Mouse (Mus musculus) liver, embryonic 15.5 days (tissue): ENCODE measurements at regions not wholly inside any gene's neighbourhood (a gene's known extent, or its start where the extent isn't known, plus 50 kb on each side); places are given as distances from the start of the nearest gene placed in this dataset.

ENCODE experiments used
- ATAC-seq: fragments of 200-750 bp; cut with Nextera tagmentation; 2 replicates; pipeline ENCODE4 v1.8.0; 2017; ENCODE audit warnings: moderate number of reproducible peaks, mild to moderate bottlenecking, moderate library complexity; ENCODE audit not compliant: insufficient read depth
- H3K27ac ChIP-seq: fragments of 300-500 bp; sonication (generic); replicated peaks from 2 replicates; pipeline ENCODE4 v1.5.1; 2015; ENCODE audit warnings: mild to moderate bottlenecking, inconsistent platforms
- H3K27me3 ChIP-seq: fragments of 300-500 bp; sonication (generic); 2 replicates; pipeline ENCODE4 v1.6.1; 2015; ENCODE audit warnings: mild to moderate bottlenecking, inconsistent platforms
- H3K36me3 ChIP-seq: fragments of 300-500 bp; sonication (generic); replicated peaks from 2 replicates; pipeline ENCODE4 v1.6.1; 2015; ENCODE audit warnings: moderate library complexity, mild to moderate bottlenecking, inconsistent platforms
- H3K4me1 ChIP-seq: fragments of 300-500 bp; sonication (generic); replicated peaks from 2 replicates; pipeline ENCODE4 v1.6.1; 2015; ENCODE audit warnings: inconsistent platforms
- H3K4me2 ChIP-seq: fragments of 300-500 bp; sonication (generic); 2 replicates; pipeline ENCODE4 v1.6.1; 2015; ENCODE audit warnings: moderate library complexity, mild to moderate bottlenecking, inconsistent platforms
- H3K4me3 ChIP-seq: fragments of 300-500 bp; sonication (generic); replicated peaks from 2 replicates; pipeline ENCODE4 v1.5.1; 2015; ENCODE audit warnings: mild to moderate bottlenecking, inconsistent platforms
- H3K9ac ChIP-seq: fragments of 300-500 bp; sonication (generic); 2 replicates; pipeline ENCODE4 v1.6.1; 2015; ENCODE audit warnings: moderate library complexity, mild to moderate bottlenecking, inconsistent platforms
- H3K9me3 ChIP-seq: fragments of 300-500 bp; sonication (generic); replicated peaks from 2 replicates; pipeline ENCODE4 v1.6.1; 2016; ENCODE audit warnings: inconsistent platforms
- WGBS: fragments of 180-500 bp; shearing (Covaris S2); methylation state at CpG from one replicate; pipeline ENCODE4 v1.1.7; 2015; ENCODE audit warnings: mixed read lengths; ENCODE audit not compliant: insufficient replicate concordance; 5-methylcytosine and 5-hydroxymethylcytosine counted together

DNA sequence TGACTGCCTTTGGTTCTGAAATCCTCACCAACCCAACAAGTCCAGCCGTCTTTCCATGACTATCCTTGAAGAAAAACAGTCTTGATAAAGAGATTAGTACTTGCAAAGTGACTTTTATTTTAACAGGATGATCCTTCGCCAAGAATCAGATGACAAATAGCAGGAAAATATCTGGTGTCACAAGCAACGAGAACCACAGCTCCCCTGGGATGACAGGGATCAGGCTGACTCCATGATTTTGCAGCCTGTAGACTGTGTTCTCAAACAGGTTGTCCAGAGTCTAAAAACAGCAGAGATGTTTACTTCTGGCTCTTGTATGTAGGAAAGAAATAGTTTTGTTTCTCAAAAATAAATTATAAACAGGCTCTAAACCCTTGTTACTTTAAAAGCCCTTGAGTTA, 63.3 kb downstream of the Tmem18 start:
- no peaks in the 10 kb centered on the region for H3K27me3 ChIP-seq
- ATAC-seq, result no peak
- H3K4me2 ChIP-seq, result no peak overlapping the region
- 52% methylated on average over 3 of the region's 3 CpGs for WGBS
- no peak overlapping the region for H3K27ac ChIP-seq
- H3K9me3 ChIP-seq, result no peaks in the 10 kb centered on the region
- H3K4me3 ChIP-seq, result no peak overlapping the region
- H3K4me1 ChIP-seq, result no peaks in the 10 kb centered on the region
- no peaks in the 10 kb centered on the region for H3K36me3 ChIP-seq
- H3K9ac ChIP-seq, result no peak overlapping the region

DNA sequence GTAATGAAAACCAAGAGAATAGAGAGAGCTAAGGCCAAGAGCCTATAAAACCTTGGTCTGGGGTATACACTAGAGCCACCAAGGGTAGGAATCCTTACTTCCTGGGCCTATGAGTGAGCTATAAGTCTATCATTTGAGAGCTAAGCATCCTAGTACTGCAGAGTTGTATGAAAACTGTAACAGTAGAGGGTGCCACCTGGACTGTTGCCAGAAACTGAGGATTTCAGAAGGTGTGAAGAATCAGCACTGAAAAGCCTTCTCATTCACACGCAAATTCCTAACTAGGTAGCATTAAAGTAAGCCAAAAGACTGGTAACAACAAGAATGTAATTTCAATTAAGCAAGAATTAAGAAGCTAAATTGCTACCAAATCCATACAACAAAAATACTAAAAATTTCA, 67.3 kb downstream of the Tmem18 start:
- no peak overlapping the region for H3K4me3 ChIP-seq
- no peak overlapping the region for H3K4me2 ChIP-seq
- no peak overlapping the region for H3K27ac ChIP-seq
- H3K9ac ChIP-seq, result no peak overlapping the region
- no peaks in the 10 kb centered on the region for H3K36me3 ChIP-seq
- no peaks in the 10 kb centered on the region for H3K9me3 ChIP-seq
- H3K27me3 ChIP-seq, result no peaks in the 10 kb centered on the region
- 58% methylated on average over 1 of the region's 1 CpGs for WGBS
- ATAC-seq, result no peak
- peaks cover 10% of the 10 kb centered on the region; the same call in 1 of the 2 replicates for H3K4me1 ChIP-seq

DNA sequence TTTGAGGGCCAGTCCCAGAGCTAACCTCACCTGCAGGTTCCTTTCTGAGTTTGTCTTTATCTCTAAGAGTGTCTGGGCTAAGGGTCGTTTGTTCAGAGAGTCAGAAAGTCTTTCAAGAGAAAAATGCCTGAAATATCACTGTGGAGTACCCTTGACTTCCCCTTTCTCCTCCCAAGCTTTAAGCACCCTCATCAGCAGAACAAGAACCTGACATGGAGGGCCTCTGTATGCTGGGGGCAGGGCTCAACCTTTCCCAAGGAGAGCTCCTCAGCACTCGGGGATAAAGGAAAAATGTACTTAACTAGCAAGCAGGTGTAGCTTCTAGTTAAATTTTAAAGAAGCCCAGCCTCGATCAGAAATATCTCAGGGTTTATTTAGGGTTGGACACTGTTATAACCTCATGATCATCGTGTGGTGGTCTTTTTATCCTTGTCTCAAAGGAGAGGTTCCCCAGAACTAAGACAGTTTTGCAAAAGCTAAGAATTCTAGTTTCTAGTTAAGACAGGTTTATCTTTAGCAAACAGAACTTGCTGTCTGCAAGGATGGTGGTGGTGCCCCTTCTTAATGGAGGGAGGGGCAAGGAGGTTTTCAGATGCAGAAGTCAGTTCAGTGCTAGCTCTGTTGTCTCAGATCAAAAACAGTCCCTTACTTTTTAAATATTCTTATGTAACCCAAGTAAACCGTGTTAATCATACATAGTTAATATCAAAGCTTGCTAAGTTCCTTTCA, 70.3 kb downstream of the Tmem18 start:
- peak; percentile 81 for ATAC-seq
- 22% methylated on average over 5 of the region's 5 CpGs for WGBS
- Histone ChIP-seq H3K36me3 (no peaks in the 10 kb centered on the region), H3K4me3 (no peak overlapping the region), H3K27ac (peak overlapping the region; percentile 35), H3K9ac (no peak overlapping the region), H3K9me3 (no peaks in the 10 kb centered on the region), H3K27me3 (no peaks in the 10 kb centered on the region), H3K4me2 (peak overlapping the region; percentile 11; the same call in 1 of the 2 replicates), H3K4me1 (peaks cover 10% of the 10 kb centered on the region; the same call in 1 of the 2 replicates)

DNA sequence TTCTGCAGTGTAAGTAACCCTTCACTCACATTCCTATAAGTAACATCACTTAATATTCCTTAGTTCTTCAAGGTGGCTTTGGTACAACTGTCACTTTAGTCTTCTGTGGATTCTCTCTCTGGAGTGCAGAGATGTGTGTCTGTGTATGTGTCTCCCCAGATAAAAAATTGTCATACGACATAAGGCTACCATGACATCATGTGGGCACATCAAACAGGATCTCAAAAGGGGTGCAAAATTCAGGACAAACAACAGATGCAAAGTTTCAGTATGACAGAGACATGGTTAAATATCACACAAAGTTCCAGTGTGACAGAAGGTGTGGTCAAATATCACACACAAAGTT, 70.8 kb downstream of the Tmem18 start:
- ATAC-seq, result peak; percentile 61
- WGBS, result 44% methylated on average over 1 of the region's 1 CpGs
- peak overlapping the region; percentile 35 for H3K27ac ChIP-seq

DNA sequence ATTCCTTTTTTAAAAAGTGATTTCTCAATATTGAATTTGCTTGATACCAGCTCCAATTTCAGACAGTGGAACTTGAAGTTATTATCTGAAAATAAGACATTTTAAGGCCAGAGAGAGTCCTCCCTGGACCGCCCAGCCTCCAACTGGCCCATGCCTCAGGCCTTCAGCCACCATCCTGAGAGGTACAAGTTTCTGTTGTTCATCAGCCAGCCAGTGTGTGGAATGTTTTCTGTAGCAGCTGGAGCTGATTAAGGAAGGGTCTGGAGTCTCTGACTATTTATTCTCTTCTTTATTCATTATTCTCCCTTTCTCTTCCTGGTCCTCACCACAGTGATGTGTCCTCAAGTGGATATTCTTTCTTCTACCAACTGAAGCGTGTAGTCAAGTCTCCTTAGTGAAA, 94.6 kb downstream of the Tmem18 start:
- H3K4me1 ChIP-seq, result no peaks in the 10 kb centered on the region
- no peak overlapping the region for H3K27ac ChIP-seq
- H3K27me3 ChIP-seq, result no peaks in the 10 kb centered on the region
- H3K36me3 ChIP-seq, result no peaks in the 10 kb centered on the region
- H3K4me2 ChIP-seq, result no peak overlapping the region
- H3K4me3 ChIP-seq, result no peak overlapping the region
- H3K9ac ChIP-seq, result no peak overlapping the region
- 62% methylated on average over 2 of the region's 2 CpGs for WGBS
- H3K9me3 ChIP-seq, result no peaks in the 10 kb centered on the region
- no peak for ATAC-seq

More for the DNA sequence above, 70.8 kb downstream of the Tmem18 start:
- Histone ChIP-seq H3K36me3 (no peaks in the 10 kb centered on the region), H3K9me3 (no peaks in the 10 kb centered on the region), H3K4me1 (peaks cover 10% of the 10 kb centered on the region; the same call in 1 of the 2 replicates), H3K4me2 (no peak overlapping the region), H3K9ac (no peak overlapping the region), H3K4me3 (no peak overlapping the region), H3K27me3 (no peaks in the 10 kb centered on the region)

DNA sequence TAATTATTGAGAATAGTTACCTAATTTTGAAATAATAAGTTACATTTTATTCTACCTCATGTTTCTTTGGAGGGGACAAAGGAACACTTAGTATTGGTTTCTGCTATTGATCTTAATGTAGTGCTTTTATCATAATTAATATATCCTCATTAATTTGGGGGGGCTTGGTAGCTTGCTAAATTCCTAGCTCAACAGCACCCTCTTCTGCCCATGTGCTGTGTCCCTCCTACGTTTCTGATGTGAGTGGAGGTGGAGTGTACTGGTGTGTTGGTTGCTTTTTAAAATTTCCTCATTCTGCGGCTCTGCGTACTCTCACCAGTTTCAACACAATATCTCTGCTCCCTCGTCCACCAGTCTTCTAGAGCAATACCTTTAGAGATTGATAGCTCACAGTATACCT, 105.8 kb downstream of the Tmem18 start:
- 51% methylated on average over 4 of the region's 4 CpGs for WGBS

DNA sequence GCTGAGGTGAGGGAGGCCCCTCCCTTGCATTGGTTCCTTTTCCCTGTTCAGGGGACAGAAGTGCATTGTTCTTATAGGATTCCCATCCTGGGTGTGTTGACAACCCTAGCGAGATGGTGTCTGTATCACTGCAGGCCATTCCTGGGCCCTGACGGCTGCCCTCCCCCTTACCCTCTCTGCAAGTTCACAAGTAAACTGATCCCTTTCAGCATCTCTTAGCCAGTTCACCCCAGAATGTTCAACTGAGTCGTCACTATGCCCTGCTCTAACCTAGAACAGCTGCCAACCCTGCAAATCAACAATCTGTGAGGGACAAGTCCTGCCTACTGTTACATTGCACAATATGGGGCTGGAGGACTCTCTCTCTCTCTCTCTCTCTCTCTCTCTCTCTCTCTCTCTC, 109.3 kb downstream of the Tmem18 start:
- no peak for ATAC-seq
- Histone ChIP-seq H3K36me3 (no peaks in the 10 kb centered on the region), H3K4me3 (no peak overlapping the region), H3K9me3 (no peaks in the 10 kb centered on the region), H3K27me3 (no peaks in the 10 kb centered on the region), H3K4me1 (no peaks in the 10 kb centered on the region), H3K4me2 (no peak overlapping the region), H3K9ac (no peak overlapping the region), H3K27ac (no peak overlapping the region)
- WGBS, result 40% methylated on average over 3 of the region's 3 CpGs

More for the DNA sequence above, 105.8 kb downstream of the Tmem18 start:
- Histone ChIP-seq H3K27me3 (no peaks in the 10 kb centered on the region), H3K36me3 (no peaks in the 10 kb centered on the region), H3K9ac (no peak overlapping the region), H3K4me3 (no peak overlapping the region), H3K4me1 (no peaks in the 10 kb centered on the region), H3K9me3 (no peaks in the 10 kb centered on the region), H3K4me2 (no peak overlapping the region), H3K27ac (no peak overlapping the region)
- ATAC-seq, result no peak

DNA sequence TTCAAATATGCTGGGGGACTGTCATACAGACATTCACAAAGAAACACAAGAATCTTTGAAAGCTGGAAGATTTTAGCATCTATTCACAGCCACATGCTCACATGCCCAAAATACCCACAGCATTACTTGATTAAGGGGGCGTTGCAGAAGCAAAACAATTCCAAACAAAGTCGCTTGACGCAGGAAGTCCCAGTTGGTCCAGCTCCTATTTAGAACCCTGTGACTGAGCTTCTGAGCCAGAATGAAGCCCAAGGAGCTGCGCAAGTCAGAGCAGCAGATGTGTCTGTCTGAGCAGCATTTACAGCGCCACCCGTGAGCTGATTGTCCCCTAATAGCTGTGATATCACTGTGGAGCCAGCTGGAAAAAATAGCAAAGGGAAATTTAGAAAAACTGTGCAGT, 114.0 kb downstream of the Tmem18 start:
- no peaks in the 10 kb centered on the region for H3K27me3 ChIP-seq
- ATAC-seq, result no peak
- H3K36me3 ChIP-seq, result no peaks in the 10 kb centered on the region
- no peak overlapping the region for H3K4me2 ChIP-seq
- H3K27ac ChIP-seq, result no peak overlapping the region
- WGBS, result 65% methylated on average over 6 of the region's 6 CpGs
- no peak overlapping the region for H3K9ac ChIP-seq
- H3K9me3 ChIP-seq, result no peaks in the 10 kb centered on the region
- no peaks in the 10 kb centered on the region for H3K4me1 ChIP-seq
- no peak overlapping the region for H3K4me3 ChIP-seq

DNA sequence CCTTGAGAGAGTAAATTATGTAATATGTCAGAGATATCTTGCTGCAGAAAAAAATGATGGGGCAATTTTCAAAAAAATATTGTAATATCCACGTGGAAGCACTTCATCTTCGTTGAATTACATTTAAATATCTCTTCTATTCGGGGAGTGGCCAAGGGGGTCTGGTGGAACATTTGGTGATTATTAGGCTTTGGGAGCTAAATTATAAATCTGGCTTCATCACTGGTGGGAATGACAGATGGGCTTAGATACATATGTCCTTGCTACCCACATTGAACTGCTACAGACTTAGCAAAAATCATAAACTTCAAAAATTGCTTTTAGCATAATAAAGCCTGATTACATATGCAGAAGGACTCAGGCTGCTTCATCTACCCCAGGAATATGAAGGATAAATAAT, 119.5 kb downstream of the Tmem18 start:
- Histone ChIP-seq H3K4me1 (no peaks in the 10 kb centered on the region), H3K9me3 (no peaks in the 10 kb centered on the region), H3K27ac (no peak overlapping the region), H3K4me2 (no peak overlapping the region), H3K27me3 (no peaks in the 10 kb centered on the region), H3K36me3 (no peaks in the 10 kb centered on the region), H3K9ac (no peak overlapping the region), H3K4me3 (no peak overlapping the region)
- WGBS, result 54% methylated on average over 3 of the region's 3 CpGs
- ATAC-seq, result no peak

DNA sequence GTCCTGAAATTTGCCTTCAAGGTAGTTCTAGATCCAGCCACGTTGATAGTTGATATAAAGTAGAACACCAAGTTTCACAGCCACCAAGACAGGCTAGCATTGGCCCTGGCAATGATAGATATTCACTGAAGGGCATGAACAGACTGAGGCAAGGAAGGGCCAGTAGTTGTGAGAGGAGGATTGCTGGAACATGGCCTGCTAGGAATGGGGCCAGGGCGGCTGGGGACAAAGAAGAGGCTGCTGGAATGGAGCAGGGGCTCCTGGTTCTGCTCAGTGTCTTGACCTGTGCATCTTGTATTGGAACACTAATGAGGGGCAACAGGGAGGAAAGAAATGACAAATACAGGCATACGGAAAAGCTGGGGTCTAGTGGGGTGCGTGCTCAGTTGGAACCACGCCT, 123.0 kb downstream of the Tmem18 start:
- Histone ChIP-seq H3K9ac (no peak overlapping the region), H3K36me3 (no peaks in the 10 kb centered on the region), H3K4me3 (no peak overlapping the region), H3K4me2 (no peak overlapping the region), H3K27me3 (no peaks in the 10 kb centered on the region), H3K4me1 (no peaks in the 10 kb centered on the region), H3K9me3 (no peaks in the 10 kb centered on the region), H3K27ac (no peak overlapping the region)
- no peak for ATAC-seq
- WGBS, result 46% methylated on average over 5 of the region's 5 CpGs

DNA sequence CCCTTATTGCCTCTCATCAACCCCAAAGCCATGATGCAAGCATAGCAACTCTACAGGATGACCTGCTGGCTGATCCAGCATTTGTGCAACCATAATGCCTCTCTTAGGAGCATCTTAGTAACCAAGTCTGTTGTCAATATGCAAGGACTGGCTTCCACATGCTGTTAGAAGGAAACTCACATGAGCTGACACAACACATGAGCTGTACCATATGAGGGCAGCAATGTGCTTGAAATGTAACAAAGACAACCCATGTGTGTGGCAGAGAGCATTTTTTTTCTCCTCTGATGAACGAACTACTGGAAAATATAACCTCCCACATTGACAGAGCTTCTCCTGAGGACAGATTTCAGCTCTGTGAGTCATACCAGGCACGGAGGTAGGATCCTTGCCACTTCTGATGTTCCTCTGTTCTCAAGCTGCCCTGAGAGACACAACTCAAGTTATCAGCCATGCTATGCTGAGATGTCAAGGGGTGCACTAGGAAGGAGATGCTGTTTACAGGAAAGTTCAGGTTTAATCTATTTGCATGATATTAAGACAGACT, 124.5 kb downstream of the Tmem18 start:
- ATAC-seq, result no peak
- Histone ChIP-seq H3K4me3 (no peak overlapping the region), H3K27ac (no peak overlapping the region), H3K4me2 (no peak overlapping the region), H3K36me3 (no peaks in the 10 kb centered on the region), H3K9ac (no peak overlapping the region), H3K27me3 (no peaks in the 10 kb centered on the region), H3K4me1 (no peaks in the 10 kb centered on the region), H3K9me3 (no peaks in the 10 kb centered on the region)
- 51% methylated on average over 2 of the region's 2 CpGs for WGBS

DNA sequence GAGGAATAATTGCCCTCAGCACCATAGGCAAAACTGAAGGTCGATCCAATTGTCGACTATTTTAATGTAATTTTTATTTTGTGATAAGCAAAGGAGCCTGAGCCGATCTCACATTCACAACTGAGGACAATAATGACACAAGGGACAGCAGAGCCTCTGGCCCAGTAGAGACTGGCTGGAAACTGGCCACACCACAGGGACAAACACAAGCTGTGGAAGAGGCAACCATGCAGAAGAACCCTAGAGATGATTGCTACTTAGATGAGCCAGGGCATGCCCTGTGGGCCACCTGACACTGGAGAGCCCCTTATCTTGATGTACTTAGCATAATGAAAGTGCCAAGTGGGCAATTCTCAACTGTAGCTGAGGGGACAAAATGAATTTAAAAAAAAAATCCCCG, 126.3 kb downstream of the Tmem18 start:
- H3K9ac ChIP-seq, result no peak overlapping the region
- 61% methylated on average over 4 of the region's 4 CpGs for WGBS
- no peaks in the 10 kb centered on the region for H3K9me3 ChIP-seq

More for the DNA sequence above, 126.3 kb downstream of the Tmem18 start:
- Histone ChIP-seq H3K4me1 (no peaks in the 10 kb centered on the region), H3K36me3 (no peaks in the 10 kb centered on the region), H3K27me3 (no peaks in the 10 kb centered on the region), H3K4me2 (no peak overlapping the region), H3K4me3 (no peak overlapping the region), H3K27ac (no peak overlapping the region)
- no peak for ATAC-seq
